10 mouse cellular contexts compared by ENCODE assay signal in genomic region chr7:113311784-113312183, GRCm38 (mm10). TPM values are rescaled to one million over a fixed set of nuclear protein-coding genes. Genes with fewer than 3 reads are reported as not detected.
DNase-seq lines count a peak whose midpoint lies in the region; ATAC-seq and TF ChIP-seq lines count a peak whose summit lies in the region.
"Had no signal": no experiment of that assay in that cellular context is flagged by ENCODE, and none has a peak within 500 bp of the region (broad histone marks: within the 10 kb centered on the region; RNA-seq: fewer than 3 reads in every experiment).

No protein-coding gene starts in this region.

- peaks cover 34% of the 10 kb centered on the region for H3K36me3 ChIP-seq in small intestine, adult 2 months (ENCODE audit: control insufficient read depth, insufficient read depth, low read length)

- in situ Hi-C loops in Patski (cut with MboI; ENCODE audit: low pct_unique_long_range_greater_than_20kb), result loop anchor here (5.0 kb wide), 1 partner anchor 169 kb away; no protein-coding TSS in a partner anchor

- POLR2A ChIA-PET in Patski (lab: Charles Lee), result interaction anchor here (1.0 kb wide), 2 partner anchors 57 to 59 kb away, joined by 3 read pairs; no protein-coding TSS in a partner anchor

- no peak overlapping the region for H3K27ac ChIP-seq in small intestine, adult 2 months (ENCODE audit: insufficient read depth, low read depth, low read length)
- H3K27ac ChIP-seq: embryonic facial prominence, embryonic 13.5 days; macrophage had no signal

- peak; percentile 76 for TF ChIP-seq CTCF in Patski (IDR thresholded peaks at IDR 0.05)
- peak; percentile 44; the same call in 1 of the 2 replicates for TF ChIP-seq CTCF in small intestine, adult 2 months (IDR thresholded peaks at IDR 0.05; ENCODE audit: extremely low read depth, insufficient read length, insufficient replicate concordance, low read depth, low read length)

- H3K4me3 ChIP-seq in small intestine, adult 2 months (ENCODE audit: low read depth, low read length), result no peak overlapping the region
- H3K4me3 ChIP-seq: embryonic facial prominence, embryonic 13.5 days had no signal

- 25% methylated on average over 2 of the region's 2 CpGs for WGBS in small intestine, adult 2 months

- CTCF ChIA-PET in Patski (lab: Charles Lee), result interaction anchor here (0.7 to 3.6 kb wide), 13 partner anchors 9 to 164 kb away, joined by 3 to 20 read pairs (median 3); partner anchors contain the start of gene Btbd10

- DNase-seq in kidney, adult 18-20 months, result peak; percentile 61
- no peak for DNase-seq in kidney, adult 11 months
- peak; percentile 6 for DNase-seq in Patski (ENCODE audit: low read depth, low spot score)
- peak; percentile 83 to 85 for DNase-seq in cerebellum, postnatal 14 days
- DNase-seq in frontal cortex, postnatal 36 days (ENCODE audit: low spot score in 2 of 2), result peak; percentile 68 to 79
- DNase-seq in layer of hippocampus, adult 9-11 months, result peak; percentile 37

- TF ChIP-seq POLR2A in small intestine, adult 2 months (IDR thresholded peaks at IDR 0.05; ENCODE audit: low read depth, low read length), result no peak

- H3K27me3 ChIP-seq in Patski, result no peaks in the 10 kb centered on the region
- no peaks in the 10 kb centered on the region for H3K27me3 ChIP-seq in small intestine, adult 2 months (ENCODE audit: control insufficient read depth, insufficient read depth, low read length)
- H3K27me3 ChIP-seq: embryonic facial prominence, embryonic 13.5 days had no signal

- ATAC-seq in Patski, result no peak
- ATAC-seq in megakaryocyte progenitor cell, adult 5-6 weeks (replicated peaks; ENCODE audit: poor library complexity), result peak; percentile 96

- no peaks in the 10 kb centered on the region for H3K4me1 ChIP-seq in small intestine, adult 2 months (ENCODE audit: control insufficient read depth, insufficient read depth, insufficient read length, low read length)

RNA-seq across cellular contexts. Expression of gene Btbd10, which starts 57.4 kb away (rescaled TPM):
- 27.7 TPM for polyA plus RNA-seq in Patski (2021)
- total RNA-seq in megakaryocyte progenitor cell, adult 5-6 weeks (2015), result 16.8 and 18.3 TPM in 2 replicates
- total RNA-seq in megakaryocyte progenitor cell, adult 5-6 weeks (2017), result 19.8 and 19.9 TPM in 2 replicates
- polyA plus RNA-seq in small intestine, adult 2 months (2012; rRNA removed), result 2.0 and 2.9 TPM in 2 replicates
